Mouse (Mus musculus): ENCODE measurements around the gene Tmc3.

Gene Tmc3

DNA sequence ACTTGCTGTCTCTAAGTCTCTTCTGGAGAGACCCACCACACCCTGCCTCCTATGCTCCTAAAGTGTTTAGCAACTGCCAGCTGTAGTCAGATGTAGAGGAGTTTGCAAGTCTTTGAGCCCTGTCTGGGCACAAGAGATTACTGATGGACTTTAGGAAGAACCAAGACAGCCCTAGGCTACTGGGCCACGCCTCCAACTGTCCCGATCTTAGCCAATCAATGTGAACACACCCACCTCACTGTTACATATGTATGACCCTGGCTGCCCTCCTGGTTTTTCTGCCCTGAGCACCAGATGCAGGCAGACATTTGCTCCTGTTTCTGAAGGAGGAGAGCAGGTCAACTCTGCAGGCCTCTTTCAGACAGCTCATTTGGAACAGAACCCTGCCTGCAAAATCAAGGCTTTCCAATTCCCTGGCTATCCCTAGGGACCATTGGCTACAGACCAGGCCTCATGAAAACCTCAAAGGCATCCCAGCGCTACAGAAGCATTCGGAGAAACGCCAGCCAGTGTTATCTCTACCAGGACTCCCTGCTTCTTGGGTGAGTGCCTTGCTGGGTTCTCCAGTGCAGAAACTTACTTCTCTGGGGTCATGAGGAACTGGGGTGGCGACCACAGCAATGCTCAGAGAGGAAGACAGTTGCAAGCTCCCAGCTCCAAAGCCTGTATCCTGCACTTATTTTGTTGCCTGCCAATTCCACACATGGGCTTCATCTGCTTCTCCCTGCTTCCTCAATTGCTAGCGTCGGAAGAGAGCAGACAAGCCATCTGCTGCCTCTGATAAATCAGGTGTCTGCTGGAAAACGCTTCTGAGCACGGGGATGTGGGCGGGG, at the start of gene Tmc3:
TSS of gene Tmc3 (plus strand) at position 289 of the 833 bp plus-strand sequence.
- no peak for DNase-seq (ENCODE audit: low read depth)

DNA sequence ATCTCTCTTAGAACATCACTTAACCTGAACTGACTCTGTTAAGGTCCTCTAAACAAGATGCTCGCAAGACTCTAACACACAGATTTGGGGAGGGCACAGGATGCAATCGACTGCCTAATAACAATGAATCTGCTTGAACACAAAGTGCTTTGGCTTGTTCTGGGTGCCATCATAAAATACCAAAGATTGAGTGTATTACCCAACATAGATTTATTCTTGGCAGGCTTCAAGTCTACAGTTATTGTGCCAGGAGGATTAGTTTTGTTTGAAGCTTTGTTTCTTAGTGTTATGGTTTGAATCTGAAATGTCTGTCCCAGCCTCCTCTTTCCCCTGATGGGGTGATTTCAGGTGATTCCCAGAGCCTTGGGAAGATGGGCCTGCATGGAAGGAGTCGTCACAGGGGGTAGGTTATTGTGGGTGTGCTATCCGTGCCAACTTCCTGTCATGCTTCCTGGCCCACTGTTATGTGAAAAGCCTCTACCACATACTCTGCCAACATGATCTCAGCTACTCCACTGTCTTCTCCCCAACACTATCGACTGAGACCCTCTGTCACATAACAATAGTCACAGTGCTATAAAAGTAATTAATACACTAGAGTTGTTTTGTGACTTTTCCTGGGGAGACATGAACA, 43.1 kb upstream of the Tmc3 start:
- no peak for DNase-seq (ENCODE audit: low read depth)

DNA sequence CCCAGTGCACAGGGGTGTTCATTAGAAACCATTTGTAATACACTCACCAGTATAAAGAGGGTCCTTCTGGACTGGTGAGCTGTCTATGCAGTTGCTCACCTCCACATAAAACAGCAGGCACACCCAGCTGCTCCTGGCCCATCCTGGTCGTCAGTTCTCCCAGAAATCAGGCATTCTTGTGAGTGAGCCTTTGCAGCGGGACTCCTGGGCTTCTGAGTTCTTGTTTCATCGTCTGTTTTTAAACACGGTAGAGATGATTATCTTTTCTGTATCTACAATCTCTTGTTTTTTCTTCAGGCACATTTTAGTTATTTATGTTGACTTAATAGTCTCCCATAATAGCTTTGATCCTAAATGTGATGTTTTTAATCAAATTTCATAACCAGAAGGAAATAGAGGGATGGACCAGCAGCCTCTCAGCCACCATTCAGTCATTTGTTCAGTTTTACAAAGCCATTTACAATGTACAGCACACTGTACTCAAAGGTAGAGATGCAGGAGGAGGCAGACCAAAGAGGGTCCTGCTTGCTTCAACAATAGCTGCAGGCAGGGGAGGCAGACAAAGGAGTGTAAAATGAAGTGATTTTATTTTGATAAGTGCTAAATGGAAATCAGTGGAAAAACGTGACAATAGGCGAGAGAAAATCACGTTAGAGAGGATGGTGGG, 35.9 kb upstream of the Tmc3 start:
- no peak for DNase-seq (ENCODE audit: low read depth)

DNA sequence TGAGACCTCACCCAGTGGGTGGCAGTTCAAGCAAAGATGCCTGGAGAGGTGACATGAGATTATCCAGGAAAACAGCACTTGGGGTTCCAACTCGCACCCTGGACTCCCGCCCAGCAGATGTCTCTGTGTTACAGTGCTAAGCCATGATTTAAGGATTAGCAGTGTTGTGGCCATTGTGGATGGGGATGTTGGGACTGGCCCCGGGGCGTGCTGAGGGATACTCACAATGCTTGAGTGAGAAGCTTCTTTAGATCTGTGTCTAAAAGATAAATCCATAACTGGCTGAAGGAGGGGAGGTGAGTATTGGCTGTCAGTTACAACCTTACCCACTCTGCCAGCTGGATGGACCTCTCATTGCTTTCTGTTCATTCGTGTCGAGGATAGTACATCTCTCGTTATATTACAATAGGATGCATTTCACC, 35.4 kb upstream of the Tmc3 start:
- no peak for DNase-seq (ENCODE audit: low read depth)

DNA sequence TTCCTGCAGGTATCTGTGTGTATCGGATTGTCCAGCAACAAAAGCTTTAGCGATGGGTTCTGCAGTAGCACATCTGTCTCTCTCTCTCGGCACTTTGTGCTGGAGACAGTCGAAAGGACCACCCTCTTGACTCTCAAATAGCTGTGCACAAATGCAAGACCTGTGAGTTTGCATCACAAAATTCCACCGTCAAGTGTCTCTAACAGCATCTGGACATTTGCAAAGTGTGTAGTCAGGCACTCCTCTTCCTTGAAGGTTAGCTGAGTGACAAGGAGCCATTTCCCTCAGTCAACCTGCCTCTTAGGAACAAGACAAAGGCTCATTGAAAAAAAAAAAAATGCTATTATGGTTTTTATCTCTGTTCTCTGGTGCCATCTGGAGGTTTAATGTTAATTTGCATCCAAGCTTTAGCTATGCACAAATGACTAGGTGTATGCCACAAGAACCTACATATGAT, 34.7 kb upstream of the Tmc3 start:
- DNase-seq (ENCODE audit: low read depth), result peak; percentile 16

DNA sequence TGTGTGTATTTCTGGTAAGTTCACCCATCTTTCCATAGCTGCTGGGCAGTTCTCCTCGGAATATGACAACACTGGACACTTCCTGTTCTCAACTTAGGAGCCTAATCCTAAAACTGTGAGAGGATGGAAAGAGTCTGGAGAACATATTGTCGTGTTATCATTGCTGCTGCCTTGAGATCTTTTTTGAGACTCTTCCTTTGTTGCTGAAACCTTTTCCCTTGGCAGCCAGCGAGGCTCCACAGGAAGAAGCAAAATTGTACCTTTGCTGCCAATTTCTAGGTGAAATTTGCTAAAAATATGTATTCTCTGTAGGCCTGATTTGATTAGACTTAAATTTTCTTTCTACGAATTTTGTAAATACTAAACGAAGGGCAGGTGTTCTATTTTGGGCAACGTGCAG, 30.2 kb upstream of the Tmc3 start:
- DNase-seq (ENCODE audit: low read depth), result no peak

DNA sequence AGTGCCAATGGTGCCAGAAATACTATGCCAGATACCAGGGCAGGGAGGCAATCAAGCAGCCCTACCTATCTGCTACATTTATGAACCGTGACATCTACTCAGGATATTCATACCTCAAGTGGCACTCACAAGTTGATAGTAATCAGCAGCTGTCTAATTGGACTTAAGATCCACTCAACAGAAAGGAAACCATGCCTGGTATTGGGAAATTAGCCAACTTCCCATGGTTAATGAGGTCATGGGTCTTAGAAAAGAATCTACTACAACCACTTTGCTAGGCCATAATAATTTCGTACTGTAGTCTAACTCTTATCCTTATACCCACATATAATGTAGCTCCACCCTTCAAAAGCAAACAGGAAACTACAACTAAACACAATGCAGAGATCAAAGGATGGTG, 28.2 kb upstream of the Tmc3 start:
- DNase-seq (ENCODE audit: low read depth), result no peak

DNA sequence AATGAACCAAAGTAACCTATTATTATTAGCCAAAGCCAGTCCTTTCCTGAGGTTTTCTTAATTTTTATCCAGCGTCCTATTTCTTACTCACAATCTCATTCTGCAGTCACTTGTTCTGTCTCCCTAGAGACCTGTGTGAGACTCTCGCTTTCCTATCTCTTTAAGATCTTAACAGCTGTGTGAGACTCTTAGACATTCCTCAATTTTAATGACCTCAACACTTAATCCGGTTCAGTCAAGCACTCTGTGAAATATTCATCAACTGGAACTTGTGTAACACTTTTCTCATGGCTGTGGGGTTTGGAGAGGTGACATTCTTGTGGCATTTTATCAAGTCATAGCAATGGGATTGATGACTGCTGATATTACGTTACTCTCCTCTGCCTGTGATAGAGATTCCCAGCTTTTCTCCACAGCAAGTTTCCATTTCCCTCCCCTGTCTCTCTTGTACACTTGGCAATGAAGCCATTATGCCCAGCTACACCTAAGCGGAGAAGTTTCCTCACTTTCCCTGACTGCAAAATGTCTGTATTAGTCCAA, 25.9 kb upstream of the Tmc3 start:
- no peak for DNase-seq (ENCODE audit: low read depth)

DNA sequence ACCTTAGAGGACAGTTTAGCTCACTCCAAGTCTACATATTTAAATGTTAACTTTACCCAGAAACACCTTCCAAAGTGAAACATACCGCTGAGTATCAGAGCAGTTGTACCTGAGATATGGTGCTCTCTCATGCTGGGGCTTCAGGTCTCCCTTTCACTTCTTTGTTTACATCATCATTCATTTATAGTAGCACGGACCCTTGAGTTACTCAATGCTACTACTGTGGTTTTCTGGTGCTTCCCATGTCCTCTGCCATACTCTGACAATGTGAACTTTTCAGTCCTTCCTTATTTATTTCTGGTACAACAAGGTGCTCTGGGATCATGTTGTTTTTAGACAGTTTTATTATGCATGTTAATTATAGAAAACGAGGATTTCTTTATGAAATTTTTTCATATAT, 25.2 kb upstream of the Tmc3 start:
- DNase-seq (ENCODE audit: low read depth), result no peak

DNA sequence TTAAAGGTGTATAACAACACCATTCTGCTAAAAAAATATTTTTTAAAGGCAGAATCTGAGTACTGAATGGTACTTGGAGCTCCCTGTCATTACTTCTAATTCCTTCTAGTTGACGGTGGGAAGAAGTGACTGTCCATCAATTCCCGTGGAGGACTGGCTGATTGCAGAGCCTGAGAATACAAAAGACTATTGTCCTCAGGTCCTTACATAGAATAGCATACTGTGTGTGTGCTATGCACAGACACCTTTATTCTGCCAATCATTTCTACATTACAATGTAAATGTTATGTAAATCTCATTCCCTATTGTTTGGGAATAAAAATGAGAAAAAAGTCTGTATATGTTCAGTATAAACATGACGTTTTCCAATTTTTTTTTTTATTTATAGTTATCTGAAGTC, 22.9 kb upstream of the Tmc3 start:
- DNase-seq (ENCODE audit: low read depth), result no peak

DNA sequence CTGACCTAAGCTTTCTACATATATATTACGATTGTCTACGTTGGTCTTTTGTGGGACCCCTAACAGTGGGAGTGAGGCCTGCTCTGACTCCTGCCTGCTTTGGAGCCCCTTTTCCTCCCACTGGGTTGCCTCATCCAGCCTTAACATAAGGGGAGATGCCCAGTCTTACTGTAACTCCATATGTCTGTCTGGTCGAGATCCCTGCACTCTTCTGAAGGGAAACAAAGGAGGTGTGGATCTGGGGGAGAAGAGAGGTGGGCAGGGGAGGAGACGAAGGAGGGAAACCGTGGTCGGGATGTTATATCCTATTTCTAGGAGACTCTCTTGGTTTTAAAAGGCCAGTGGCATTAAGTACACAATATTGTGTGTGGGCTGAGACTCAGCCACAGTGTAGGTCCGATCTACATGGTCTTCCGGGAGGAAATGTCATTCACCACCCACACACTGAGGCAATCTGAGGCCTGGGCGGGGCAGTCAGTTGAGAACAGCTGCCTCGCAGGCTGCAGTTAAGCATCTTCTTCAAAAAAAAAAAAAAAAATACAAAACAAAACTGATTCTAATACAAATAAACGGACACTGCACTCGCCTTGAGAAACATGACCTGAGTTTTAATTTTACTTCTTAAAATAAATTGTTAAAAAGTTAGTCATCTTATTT, 20.0 kb upstream of the Tmc3 start:
- no peak for DNase-seq (ENCODE audit: low read depth)

DNA sequence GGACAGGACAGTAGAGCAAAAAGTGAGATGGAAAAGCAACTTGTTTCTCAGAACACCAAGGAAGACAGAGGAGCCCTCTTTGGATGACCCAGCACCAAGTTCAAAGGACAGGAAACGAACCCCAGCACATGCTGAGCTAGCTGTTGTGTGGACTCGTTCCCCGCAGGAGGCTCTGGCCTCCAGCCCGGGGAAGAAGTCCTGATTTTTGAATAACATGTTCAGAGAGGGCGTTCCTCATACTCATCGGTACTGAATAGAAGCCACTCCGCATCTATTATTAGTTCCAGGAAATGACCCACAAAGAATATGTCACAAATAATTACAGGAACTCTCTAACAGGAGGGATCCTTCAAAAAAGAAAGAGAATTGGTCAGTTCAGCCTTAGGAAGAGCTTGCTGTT, 18.8 kb upstream of the Tmc3 start:
- DNase-seq (ENCODE audit: low read depth), result no peak

DNA sequence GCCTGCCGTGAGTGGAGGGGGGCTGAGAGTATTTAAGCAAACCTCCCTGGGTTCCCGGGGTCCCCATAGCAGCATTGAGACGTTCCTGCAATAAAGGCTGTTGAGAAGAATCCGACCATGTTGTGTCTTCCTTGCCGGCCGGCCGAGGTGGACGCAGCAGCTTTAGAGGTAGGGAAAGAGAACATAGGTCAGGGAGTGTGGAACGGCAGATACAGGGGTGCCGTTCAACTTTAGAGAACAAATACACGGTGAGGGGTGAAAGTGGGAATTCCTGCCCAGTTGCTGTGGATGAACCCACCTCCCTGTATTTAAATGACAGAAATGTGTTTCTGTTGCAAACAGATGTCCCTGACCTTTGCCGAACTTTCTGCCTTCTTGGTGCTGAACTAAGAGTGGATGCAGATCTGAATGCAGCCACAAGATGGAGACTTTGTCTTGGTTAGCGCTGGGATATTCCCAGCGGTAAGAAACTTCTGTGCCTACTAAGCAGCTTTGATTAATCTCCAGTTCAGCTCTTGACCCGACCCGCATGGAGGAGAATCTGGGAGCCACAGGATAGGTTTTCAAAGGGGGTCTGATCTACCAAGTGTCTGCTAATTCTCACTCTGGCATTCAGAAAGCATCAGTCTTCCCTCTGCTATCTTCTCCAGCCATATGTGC, 16.8 kb upstream of the Tmc3 start:
- DNase-seq (ENCODE audit: low read depth), result no peak

DNA sequence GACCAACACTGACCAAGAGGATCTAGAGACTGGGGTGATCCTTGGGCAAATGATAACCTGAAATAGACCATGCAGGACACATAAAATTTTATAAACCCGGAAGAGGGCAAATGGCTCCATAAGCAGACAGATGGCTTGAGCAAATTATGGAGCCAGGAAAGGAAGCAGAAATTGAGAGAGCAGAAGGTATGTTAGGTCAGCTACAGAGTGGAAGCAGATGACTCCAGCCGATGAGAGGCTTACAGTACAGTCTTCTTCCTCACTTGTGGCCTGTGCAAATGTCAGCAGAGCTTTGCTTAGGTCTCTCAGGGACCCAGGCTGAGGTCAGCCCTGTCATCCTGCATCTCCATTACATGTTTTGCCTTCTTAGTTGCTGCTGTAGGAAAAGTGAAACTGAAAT, 15.9 kb upstream of the Tmc3 start:
- no peak for DNase-seq (ENCODE audit: low read depth)

DNA sequence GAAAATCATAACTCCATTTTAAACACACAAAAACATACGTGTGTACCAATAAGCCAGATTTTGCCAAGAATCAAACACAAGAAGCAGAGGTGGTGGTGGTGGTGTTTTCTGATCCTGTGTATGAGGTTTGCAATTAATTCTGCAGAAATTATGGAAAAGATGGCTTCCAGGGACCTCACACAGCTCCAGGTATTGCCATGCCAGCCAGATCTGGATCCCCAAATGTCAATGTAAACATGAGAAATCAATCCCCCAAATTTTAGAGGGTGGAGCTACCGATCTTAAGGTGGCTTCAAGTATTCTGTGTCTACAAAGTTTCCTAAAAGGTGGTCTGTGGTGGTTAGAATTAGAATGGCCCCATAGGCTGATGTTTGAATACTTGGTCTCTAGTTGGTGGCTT, 15.3 kb upstream of the Tmc3 start:
- no peak for DNase-seq (ENCODE audit: low read depth)

DNA sequence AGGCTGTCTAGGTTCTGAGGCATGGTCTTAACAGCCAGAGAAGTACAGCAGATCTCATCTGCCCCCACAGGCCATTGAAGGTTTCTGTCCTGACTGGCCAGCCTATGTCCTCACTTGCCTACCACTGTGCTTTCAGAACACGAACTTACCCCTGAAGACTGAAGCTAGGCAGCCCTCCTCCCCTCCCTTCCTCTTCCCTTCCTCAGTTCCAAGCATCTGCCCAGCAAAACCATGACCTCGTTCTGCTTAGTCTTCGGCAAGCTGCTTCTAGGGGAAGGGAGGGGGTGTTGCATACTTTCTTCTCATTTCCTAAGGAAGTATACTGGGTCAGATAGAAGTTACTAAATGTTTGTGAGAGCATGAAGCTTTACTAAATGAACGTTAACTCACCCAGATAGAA, 13.7 kb upstream of the Tmc3 start:
- DNase-seq (ENCODE audit: low read depth), result no peak

DNA sequence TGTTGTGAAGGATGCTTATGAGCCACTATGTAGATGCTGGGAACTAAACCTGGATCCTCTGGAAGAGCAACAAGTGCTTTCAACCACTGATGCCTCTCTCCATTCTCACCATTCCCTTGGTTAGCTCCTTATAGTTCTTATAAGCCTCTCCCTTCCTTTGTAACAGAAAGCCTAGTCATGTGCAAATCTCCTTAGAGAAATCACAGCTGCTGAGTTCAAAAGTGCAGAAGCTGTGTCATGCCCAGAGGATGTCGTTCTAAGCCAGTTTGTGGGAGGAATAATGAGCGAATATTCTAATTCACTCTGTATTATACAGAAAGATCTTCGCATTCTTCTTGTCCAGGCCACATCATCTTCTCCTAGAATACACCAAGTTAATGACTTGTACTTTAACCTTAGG, 12.8 kb upstream of the Tmc3 start:
- DNase-seq (ENCODE audit: low read depth), result no peak

DNA sequence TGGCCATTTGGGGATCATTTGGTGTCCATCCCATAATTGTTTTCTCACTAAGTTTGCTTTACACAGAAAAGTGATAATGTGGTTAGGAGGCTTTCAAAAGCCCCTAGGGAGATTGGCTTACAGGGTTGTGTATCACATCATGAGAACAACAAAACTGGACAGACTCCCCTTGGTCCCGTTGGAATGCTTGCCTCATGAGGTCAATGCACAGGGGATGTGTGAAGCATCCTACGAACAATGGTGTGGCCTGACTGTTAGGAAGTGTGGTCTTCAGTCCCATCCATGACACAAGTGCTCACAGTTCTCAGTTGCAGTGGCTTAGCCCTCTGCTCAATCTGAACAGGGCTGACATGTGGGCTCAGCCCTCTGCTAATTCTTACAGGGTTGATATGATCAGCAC, 12.3 kb upstream of the Tmc3 start:
- DNase-seq (ENCODE audit: low read depth), result no peak

DNA sequence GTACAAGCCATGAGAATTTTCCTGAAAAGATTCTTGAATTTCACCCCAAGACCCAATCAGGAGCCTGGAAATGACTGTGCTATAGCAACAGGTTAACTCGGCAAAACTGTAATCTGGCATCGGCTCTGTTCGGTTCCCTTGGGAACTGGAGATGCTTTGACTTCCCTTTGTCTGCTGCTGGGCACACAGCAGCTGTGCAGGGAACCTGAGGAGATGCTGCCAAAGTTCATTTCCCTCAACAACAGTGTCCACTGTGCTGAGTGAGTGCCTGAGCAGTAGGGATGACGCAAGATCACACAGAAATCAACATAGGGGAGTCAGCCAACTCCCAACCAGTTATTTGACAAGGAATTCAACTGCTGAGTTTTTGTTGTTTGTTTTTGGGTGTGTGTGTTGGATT, 3.8 kb upstream of the Tmc3 start:
- DNase-seq (ENCODE audit: low read depth), result no peak

DNA sequence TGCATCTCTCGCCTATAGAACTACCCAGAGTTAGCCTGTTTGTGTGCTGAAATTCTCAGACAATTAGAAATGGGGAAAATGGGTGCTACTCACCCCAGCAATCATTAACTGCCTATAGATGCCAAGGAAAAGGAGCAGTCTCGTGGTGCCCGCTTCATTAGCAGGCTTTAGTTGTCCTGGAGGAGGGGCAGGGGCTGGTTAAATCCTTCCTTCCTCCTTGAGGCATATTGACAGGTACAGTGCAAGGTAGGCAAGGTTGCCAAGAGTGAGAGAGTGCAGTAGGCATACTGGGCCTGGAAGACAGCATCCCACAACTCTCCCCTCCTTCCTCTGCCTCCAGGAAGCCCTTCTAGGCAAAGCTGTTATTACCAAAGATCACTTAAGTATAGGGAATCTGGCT, 9.3 kb downstream of the Tmc3 start:
- no peak for DNase-seq (ENCODE audit: low read depth)

DNA sequence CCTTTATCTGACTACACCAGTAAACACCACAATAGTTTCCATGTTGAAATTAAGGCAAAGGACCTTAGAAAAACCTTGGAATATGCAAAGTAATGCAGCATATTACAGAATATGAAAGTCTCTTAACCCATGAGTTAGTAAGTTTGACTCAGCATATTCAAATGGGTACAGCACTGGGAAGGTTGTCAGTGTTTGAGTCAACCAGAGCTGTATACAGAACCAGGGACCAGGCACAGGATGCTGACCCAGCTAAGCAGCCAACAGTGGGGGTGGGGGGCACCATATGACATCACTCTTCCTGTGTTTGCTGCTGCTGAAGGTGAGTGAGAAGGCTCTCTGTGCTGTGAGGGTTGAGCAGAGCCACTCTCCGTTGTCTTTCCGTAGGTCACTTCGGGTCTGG, 12.3 kb downstream of the Tmc3 start:
- DNase-seq (ENCODE audit: low read depth), result no peak
